Mouse (Mus musculus) spleen, postnatal 4 days (tissue): ENCODE results near the gene Ambra1.

Source experiments
- DNase-seq, 2 experiments: peaks; one replicate each; pipeline ENCODE4 v3.0.0; 2022; ENCODE audit warnings: low spot score in 2 of 2

The Ambra1 gene

DNA sequence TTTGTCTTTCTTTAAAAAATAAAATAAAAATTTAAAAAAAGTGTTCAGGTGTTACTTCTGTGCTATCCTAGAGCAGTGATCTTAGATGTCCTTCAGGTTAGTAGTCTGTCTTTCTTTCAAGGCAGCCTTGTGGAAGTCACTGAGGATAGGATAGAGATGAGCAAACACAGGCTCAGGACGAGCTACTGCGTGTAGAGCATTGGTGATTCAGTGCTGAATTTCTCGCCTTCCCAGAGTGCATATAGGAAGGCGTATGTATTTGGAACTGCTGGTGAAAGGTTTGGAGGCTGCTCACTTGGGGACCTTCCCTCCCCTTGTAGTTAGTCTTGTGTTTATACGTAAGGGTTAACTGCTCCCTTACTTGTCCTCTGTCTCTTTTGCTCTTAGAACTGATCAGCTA lies 5.3 kb downstream of the Ambra1 start:
- no peak for DNase-seq

DNA sequence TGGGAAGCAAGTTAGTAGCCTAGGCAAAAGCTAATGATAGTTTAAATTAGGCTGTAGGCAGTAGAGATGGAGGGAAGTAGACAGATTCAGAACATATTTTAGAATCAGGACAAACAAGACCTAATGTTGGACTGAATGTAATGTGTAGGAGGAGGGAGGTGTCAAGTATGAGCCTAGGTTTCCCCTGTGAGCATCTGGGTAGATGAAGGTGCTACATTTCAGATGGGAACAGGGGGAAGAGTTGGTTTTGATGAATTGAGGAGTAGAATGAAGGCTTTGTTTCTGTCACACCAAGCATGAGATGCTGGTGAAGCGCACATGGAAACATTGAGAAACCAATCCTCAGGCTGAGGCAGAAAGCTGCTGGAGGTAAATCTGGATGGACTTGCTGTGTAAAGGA lies 9.7 kb downstream of the Ambra1 start:
- DNase-seq = no peak

DNA sequence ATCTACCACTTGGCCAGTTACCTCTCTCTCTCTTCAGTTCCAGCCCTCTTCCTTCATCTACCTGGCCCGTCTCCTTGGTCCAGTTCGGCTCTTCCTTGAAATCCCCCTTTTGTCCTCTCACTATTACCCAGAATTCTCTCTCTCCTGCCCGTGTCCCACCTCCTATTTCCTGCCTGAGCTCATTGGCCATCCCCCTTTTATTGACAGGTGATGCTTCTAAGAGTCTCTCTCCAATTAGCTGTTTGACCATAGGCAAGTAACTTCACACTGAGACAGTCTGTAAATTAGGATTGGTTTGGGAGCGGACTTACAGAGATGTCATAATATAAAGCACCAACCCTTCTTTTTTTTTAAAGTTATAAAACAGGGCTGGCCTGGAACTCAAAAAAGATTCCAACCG lies 14.8 kb downstream of the Ambra1 start:
- no peak for DNase-seq

DNA sequence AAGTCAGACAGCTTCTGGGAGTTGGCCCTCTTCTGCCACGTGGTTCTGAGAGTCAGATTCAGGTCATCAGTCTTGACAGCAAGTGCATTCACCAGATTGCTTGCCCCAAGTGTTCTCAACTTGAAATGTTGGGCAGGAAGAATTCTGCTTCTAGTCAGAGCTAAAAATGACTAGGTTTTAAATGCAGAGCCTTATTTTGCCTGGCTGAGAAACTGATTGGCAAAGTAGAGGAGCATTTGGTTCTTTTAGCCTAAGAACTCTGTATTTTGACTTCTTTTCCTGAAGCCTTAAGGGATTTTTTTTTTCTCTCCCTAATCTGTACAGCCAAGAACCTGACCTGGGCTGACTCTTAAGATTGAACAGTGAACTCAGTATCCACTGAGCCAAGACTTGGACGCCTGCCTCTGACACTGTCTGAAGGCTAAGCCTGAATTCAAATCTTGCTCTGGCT lies 19.9 kb downstream of the Ambra1 start:
- no peak for DNase-seq

DNA sequence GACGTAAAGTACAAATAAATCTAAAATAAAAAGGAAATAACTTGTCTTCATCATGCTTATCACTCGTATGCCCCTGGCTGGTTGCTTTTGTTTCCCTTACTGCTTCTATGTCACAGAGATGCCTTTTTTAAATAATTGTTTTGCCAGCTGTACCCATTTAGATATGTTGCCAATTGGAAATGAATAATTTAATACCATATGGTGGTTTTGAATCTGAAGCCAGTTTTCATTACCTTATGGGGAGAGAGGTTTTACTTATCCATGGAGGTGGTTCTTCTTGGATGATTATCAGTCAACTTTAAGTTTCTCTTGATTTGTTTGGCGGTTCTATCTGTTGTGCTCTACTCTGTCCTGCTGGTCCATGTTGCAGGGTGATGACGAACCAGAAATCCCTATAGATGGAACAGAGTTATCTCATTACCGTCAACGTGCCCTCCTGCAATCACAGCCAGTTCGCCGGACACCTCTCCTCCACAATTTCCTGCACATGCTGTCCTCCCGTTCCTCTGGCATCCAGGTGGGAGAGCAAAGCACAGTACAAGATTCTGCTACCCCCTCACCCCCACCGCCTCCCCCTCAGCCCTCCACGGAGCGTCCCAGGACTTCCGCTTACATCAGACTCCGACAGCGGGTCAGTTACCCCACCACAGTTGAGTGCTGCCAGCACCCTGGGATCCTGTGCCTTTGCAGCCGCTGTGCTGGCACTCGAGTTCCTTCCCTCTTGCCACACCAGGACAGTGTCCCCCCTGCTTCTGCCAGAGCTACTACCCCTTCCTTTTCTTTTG lies 42.2 kb downstream of the Ambra1 start:
- DNase-seq = peak in 1 of 2 experiments; percentile 58

DNA sequence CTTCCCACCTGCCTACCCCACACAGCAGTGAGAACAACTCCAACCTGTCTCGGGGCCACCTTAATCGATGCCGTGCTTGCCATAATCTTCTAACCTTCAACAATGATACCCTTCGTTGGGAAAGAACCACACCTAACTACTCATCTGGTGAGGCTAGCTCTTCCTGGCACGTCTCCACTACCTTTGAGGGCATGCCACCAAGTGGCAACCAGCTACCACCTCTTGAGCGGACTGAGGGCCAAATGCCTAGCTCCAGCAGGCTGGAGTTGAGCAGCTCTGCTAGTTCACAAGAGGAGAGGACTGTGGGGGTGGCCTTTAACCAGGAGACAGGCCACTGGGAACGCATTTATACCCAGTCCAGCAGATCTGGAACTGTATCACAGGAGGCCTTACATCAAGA lies 43.4 kb downstream of the Ambra1 start:
- no peak for DNase-seq

DNA sequence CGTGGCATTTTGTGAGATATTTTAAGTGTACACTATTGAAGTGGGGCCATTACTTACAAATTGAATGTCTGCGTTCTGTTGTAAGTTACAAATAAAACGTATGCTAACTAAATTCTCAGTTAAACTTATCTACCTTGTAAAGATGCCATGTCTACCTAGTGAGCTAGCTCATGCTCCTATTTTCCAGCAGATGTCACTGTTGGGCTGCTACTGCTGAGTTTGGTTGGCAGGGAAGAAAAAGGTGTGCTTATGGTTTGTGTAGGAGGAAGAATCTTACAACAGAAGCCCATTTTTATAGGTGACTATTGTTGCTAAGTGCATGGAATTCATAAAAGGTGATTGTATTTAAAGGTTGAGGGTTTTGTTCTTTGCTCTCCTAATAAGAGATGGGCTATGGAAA lies 49.2 kb downstream of the Ambra1 start:
- no peak for DNase-seq

DNA sequence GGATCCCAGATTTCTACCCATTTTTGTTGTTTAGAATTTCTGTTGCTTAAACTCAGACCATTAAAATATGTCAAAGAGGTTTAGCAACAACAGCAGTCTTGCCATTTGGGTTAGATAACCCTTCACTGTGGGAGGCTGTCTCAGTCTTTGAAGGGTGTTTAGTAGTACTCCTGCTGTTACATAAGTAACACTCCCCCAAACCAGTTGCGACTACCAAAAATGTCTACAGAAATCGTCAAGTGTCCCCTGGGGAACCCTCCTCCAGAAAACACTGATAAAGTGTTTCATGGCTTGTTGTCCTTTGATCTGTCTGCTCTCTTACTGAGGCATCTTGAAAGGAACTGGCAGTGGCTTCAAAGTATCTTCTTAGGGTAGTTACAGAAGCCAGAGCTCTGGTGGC lies 61.7 kb downstream of the Ambra1 start:
- no peak for DNase-seq

DNA sequence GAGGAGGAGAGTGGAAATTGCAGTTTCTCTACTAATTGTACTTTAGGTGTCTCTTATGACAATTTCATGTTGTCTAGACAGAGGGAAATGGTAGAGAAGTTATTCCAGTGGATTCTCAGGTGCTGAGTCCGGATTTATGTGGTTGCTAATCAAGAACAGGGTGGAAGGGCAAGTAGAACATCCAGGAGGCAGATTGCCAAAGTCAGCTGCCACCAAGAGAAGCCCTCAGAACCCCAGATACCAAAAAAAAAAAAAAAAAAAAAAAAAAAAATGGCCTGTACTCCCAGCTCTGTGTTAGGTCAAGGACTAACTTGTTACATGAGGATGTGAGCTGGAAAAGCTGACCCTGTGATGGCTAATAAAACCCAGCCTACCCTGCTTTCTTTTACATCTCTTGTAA lies 62.4 kb downstream of the Ambra1 start:
- no peak for DNase-seq

DNA sequence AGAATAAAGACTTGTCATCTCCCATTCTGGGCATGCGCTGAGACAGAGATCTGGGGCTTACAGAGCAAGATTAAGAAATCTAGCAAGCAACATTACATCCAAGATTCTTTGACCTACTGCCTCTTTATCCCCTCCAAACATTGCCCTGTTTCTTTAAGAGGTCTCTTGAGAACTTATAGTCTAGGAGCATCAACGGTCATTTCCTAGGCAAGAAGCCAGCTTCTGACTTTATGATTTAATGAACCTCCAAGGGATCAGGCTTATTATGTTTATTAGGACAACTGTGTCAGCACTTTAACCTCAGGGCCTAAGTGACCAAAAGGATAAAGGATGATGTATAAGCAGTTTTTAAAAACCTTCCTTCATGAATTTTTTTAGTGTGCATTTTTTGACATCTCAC lies 64.5 kb downstream of the Ambra1 start:
- DNase-seq = no peak

DNA sequence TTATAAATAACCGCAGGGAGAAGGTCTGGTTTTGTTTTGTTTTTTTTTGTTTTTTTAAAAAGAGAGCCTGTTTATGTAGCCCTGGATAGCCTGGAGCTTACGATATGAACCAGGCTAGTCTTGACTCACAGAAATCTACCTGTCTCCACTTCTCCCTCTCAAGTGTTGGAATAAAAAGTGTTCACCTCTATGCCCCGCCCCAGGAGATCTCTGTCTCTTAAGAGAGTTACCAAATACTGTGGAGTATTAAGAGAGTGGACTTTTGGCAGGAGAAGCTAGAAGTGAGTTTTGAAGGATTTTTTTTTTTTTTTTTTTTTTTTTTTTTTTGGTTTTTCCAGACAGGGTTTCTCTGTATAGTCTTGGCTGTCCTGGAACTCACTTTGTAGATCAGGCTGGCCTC lies 65.2 kb downstream of the Ambra1 start:
- DNase-seq = no peak

DNA sequence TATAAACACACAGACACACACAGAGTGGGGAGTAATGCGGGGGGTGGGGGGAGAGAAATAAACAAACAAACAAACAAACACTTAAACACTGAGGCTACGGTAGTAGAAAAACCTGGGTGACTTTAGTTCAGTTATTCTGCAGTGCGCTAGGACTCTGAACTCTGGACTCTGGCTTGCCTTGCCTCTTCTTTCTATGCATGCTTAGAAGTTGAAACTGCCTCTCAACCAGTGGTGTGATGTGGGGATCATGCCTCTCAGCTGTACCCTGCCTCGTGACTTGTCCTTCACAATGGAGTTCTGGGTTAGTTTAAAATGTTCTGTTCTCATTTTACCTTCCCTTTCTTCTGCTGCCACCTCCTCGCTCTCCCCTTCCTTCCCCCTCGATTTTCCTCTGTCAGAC lies 81.5 kb downstream of the Ambra1 start:
- DNase-seq = no peak

DNA sequence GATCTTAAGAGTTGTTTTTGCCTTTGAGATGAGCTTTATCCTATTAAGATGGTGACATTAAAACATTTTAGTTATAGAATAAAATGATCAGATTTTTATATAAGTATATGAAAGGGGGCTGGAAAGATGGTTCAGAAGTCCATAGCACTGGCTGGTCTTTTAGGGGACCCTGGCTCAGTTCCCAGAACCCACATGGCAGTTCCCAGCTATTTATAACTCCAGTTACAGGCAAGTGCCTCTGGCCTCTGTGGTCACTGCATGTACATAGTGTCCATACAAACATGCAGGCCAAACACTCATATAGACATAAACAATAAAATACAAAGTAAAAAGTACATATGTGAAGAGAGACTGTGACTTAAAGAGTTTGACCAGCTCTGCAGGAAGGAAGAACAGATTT lies 86.8 kb downstream of the Ambra1 start:
- no peak for DNase-seq

DNA sequence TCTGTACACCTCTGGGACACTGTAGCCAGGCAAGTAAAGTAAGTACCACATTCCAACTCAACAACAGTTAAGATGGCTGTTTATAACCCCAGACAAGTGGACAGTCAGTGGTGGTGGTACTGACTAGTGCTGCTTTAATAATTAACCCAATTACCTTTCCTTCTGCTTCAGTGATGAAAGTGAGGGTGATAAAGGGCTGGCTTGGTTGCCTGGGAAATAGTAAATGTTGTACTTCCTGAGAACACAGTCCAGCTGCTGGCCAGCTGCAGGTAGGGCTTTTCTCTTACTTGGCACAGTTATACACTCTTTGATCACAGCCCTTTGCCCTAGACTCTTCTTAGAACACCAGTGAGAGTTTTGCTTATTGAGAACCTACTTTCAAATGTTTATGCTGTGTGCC lies 102.3 kb downstream of the Ambra1 start:
- DNase-seq = no peak

DNA sequence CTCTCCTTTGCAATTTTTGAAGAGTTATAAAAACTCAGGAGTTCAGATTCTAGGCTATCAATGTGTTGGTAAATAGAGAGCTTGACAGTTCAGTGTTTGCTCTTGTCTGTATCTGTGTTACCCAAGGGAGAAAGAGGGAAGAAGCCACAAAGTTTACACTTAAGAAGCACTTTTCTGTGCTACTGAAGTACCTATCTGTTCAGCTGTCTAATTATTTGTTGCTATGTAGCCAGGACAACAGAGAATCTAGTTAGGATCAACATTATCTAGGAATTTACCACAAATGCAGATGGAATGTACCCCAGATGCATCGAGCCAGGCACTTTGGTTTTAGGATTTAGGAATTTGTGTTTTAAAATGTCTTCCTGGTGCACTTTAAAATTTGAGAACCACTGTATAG lies 104.3 kb downstream of the Ambra1 start:
- DNase-seq = no peak

DNA sequence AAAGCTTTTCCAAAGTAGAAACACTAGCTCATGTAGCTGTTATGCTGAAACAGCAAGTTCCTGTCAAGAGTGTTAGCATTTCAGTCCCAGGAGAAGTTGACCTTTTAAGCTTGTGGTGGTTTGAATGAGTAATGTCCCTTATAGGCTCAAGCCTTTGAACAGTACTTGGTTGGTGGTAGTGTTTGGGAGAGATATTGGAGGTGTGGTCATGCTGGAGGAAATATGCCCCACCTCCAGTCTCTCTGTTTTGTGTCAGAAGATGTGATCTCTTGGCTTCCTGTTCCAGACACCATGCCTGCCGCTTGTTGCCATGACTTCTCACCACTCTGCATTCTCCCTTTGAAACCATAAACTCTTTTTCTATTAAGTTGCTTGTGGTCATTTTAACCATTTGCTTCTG lies 105.1 kb downstream of the Ambra1 start:
- DNase-seq = no peak

DNA sequence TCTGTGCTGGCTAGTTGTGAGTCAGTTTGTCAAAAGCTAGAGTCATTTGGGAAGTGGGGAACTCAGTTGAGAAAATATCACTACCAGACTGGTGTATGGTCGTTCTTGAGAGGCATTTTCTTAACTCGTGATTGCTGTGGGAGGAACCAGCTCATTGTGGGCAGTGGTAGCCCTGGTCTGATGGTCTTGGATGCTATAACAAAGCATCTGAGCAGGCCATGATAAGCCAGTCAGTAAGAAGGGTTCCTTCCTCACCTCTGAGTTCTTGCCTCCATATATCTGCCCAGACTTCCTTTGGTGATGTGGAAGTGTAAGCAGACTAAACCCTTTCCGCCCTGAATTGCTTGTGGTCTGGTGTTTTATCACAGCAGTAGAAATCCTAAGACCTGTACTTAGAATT lies 105.7 kb downstream of the Ambra1 start:
- no peak for DNase-seq

DNA sequence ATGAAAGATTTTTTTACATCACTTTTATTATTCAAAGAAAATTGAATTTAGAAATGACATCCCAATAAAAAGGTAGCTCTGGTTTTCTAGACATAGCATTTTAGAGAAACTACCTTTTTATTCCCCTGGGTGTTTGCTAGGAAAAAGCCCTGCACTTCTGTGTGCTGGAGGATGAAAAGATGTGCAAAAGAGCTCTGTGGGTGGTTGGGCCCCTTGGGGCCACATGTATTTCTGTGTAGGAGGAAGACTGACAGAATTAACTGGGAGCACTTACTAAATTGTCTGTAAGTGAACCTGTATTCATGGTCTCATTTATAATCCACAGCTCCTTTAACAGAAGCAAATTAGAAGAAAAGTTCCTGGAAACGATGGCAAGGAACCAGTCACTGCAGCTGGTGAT lies 114.2 kb downstream of the Ambra1 start:
- no peak for DNase-seq

DNA sequence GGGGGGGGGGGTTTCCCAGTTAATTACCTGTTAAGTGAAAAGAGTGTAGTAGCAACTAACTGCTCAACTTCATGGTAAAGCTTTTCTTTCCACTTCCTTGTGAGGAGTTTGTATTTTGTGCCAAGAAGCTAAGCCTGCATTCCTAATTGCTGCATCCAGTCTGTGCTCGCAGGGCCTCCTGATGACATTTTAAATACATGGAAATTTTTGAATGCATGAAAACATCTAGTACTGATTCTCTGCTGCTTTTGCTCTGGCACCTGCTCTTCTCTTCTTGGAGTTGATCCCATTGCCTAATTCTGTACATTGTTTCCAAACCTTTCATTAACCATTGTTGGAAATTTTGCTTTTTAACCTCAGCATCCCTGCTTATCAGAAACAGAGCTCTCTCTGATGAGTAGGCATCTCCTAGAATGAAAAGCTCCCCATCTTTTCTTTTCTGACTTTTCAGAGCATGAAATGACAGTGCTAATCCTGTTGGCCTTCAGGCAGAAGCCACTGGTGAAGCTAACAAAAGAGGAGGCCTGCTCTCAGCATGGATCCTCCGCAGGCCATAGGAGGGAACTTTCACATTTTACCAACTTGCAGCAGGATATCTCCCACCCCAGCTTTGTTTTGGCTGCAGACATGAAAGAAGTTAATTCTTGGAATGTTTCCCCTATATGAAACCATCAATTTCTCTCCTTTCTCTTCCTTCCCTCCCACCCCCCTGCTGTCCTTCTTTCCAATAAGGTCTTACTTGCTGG lies 122.7 kb downstream of the Ambra1 start:
- no peak for DNase-seq

DNA sequence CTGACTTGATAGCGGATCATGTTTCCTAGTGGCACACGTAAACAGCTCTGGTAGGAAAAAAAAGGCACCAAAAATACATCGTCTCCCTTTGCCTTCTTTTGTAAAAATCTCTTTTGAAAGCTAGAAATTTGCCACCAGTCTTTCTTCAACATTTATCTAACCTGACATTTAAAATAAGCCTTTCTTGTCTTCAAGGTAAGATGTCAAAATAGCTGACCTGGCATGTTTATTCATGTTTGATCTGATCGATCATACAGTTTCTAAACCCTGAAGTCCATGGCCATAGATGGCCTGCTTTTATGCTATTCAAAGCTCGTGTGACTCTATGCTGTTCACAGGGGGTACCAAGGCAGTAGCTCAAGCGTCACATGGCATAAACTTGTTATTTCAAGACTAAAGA lies 124.6 kb downstream of the Ambra1 start:
- DNase-seq = no peak

DNA sequence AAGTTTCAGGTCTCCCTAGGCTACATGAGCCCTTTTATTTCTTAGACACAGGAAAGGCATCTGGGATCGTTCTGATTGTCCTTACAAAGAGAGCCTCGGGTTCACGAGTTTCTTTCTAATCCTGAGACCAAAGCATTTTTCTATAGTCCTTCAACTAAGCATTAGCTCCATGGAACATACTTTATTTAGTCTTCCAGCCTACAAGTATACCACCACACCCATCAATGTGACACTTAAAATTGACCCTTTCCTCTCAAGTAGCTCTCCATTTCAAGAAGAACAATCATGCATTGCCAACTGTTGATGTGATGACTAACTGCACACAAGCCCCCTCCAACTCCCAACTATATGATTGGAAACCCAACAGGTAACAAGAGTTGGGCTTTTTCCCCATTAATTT lies 127.0 kb downstream of the Ambra1 start:
- DNase-seq = no peak

DNA sequence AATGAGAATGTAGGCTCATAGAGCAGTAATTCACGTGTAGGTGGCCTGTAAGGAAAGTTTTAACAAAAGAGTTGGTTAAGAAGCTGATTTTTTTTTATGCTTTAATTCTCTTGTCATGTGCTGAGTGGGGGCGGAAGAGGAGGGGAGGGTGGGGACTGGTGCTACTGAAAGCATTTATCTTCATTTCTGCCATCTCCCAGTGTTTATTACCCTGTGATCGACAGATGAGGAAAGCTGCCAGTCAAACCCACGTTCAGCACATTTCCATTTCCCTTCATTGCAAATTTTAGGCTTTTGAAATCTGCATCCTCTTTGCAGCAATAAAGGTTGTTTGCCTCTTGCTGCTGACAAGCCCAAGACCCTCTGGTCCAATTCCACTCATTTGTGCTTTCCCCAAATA lies 129.5 kb downstream of the Ambra1 start:
- no peak for DNase-seq

DNA sequence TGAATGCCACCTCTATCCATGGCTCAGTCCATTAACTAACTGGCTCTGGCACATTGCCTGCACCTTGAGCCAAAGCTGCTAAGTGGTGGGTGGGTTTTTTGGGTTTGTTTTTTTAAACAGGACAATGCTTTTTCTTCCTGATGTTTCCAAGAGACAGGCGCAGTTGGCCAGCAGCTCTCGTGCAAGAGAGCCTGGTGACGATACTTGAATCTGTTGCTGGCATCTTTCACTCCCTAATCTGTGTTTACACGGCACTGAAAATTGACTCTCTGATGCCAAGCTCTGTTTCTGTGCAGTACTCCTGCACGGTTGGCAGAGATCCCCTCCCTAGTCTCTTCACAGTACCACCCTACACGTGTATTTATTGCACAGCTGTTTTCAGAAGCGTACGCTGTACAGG lies 140.8 kb downstream of the Ambra1 start:
- no peak for DNase-seq

DNA sequence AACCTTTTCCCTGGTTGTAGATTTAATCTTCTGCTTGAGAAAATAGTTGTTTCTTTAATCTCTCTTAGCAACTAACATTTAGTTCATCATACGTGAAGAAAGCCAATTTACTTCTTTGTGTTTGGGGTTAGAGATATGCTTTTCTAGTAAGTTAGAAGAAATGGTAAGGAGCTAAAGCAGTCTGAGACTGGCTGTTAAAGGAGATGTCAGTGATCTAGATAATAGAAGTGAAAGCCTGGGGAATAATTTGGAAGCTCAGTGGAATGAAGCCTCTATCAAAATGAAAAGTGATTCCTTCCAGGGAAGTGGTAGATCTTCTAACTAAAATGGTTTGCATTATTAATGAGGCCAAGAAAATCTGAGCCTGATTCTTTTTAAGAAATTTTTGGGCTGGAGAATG lies 141.3 kb downstream of the Ambra1 start:
- no peak for DNase-seq
